Mouse (Mus musculus): ENCODE results near the gene Itsn2. TPM values are rescaled to one million over a fixed set of nuclear protein-coding genes. Genes with fewer than 3 reads are reported as not detected.

Itsn2 gene
- 40.6 TPM for polyA plus RNA-seq (2017; shearing (Covaris generic))

DNA sequence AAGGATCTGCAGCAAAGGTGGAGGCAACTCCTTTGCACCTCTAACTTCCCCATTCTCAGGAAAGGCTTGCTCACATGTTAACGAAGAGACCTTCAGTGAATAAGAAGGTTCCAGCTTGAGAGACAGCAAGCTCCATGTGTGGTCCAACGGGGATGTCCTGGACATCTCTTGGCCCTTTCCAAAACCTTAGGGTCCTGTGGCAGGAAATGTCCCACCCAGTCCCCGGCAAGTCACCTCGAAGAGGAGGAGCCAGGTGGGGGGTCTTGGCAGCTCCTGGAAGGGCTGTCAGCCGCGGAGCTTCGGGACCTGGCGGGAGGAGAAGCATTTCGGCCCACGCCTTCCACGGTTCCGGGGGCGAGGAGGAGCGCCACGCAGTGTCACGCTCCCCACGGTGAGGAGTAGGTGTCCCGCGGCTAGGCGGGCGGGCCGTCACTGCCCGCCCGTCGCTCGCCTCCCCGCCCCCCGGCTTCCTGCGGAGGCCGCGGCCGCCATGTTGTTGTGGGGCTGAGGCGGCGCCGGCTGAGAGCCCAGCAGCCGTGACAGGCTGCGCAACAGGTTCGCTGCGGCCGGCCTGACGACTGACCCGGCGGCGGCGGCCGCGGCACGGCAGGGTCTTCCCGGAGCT, at the start of gene Itsn2, which contains the start of gene Gm3625:
Gene Itsn2 (plus strand): TSS at position 98 of the 625 bp plus-strand sequence.
Gene Gm3625 (minus strand): TSS at position 387 of the 625 bp plus-strand sequence.

DNA sequence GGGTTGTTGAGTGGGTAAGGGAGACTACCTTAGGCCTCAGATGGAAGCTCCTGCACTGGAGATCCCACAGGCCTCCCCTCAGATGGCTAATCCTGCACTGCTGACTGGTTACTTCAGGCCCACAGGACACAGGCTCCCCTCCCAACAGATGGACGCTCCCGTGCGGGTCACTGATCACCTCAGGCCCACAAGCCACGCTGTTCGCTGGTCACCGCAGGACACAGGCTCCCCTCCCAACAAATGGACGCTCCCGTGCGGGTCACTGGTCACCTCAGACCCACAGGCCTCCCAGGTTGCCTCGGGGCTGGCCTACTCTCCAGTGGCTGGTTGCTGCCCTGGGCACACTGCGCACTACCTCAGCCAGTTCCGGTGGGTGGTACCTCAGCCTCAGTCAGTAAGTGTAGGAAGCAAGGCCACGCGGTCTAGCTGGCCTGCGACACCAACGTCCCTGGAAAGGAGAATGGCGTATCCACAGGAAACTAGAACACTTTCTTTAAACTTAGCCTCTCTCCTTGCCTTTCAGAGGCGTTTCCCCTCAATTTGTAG, 145.7 kb downstream of the Itsn2 start, which contains the start of gene Fam228a:
Gene Fam228a (minus strand): TSS at position 400 of the 546 bp plus-strand sequence.

Other genes starting within 250 kb of the Itsn2 start
- 5.2 TPM for gene Ncoa1, start 115.5 kb upstream of the Itsn2 start, polyA plus RNA-seq (2017; shearing (Covaris generic))
- gene Gm3625, start 289 bp downstream of the Itsn2 start, polyA plus RNA-seq (2017; shearing (Covaris generic)): not detected
- gene Fam228a, start 145.8 kb downstream of the Itsn2 start, polyA plus RNA-seq (2017; shearing (Covaris generic)): not detected
- not detected for gene Pfn4, start 176.4 kb downstream of the Itsn2 start, polyA plus RNA-seq (2017; shearing (Covaris generic))
- gene Fam228b, start 176.6 kb downstream of the Itsn2 start, polyA plus RNA-seq (2017; shearing (Covaris generic)): not detected
- gene Sf3b6, start 224.9 kb downstream of the Itsn2 start, polyA plus RNA-seq (2017; shearing (Covaris generic)): 400 TPM
- not detected for gene Fkbp1b, start 249.0 kb downstream of the Itsn2 start, polyA plus RNA-seq (2017; shearing (Covaris generic))